Mouse (Mus musculus): ENCODE measurements around the gene Sox13. TPM values are rescaled to one million over a fixed set of nuclear protein-coding genes. Genes with fewer than 3 reads are reported as not detected.

Sox13 gene
- total and polyA plus RNA-seq, 3 experiments: 0.03 TPM; not detected in 2

DNA sequence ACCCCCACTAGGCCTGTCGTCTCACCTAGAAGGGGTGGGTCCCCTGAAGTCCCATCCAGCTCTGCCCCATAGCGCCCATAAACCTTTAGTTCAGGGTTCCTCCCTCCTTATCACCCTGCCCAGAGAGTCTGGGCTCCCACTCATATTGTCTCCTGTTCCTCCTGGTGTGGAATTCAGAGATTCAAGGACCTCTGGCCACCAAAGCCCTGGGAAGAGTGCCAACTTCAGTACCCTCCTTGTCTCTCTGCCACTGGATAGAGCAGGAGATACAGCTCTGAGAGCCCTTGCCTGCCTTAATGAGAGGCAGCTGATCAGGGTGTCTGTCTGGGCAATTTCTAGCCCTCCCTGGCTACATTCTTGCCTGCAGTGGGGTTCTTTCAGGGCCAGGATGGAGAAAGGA, 59.3 kb downstream of the Sox13 start:
- H3K9me3 ChIP-seq (replicated peaks; ENCODE audit: insufficient read depth, low read length): no peaks in the 10 kb centered on the region
- H3K79me2 ChIP-seq (ENCODE audit: control insufficient read depth, insufficient read depth, low read length, poor library complexity): no peaks in the 10 kb centered on the region
- H3K4me3 ChIP-seq (ENCODE audit: control insufficient read depth in 1 of 2, insufficient read depth in 1 of 2, low read depth in 2 of 2, low read length in 2 of 2): no peak overlapping the region
- H3K36me3 ChIP-seq (ENCODE audit: control insufficient read depth in 1 of 2, insufficient read depth in 2 of 2, low read length in 2 of 2): peaks cover 0 to 6% of the 10 kb centered on the region in 2 experiments; a peak in 2 of 4 replicates
- H3K4me1 ChIP-seq (ENCODE audit: control insufficient read depth in 1 of 2, insufficient read depth in 2 of 2, low read length in 2 of 2): peaks cover 0 to 16% of the 10 kb centered on the region in 2 experiments; a peak in 2 of 4 replicates
- peaks cover 1 to 6% of the 10 kb centered on the region in 2 experiments for H3K27me3 ChIP-seq (ENCODE audit: control insufficient read depth in 1 of 2, insufficient read depth in 2 of 2, low read length in 2 of 2)
- TF ChIP-seq RCOR1 (IDR thresholded peaks at IDR 0.05; ENCODE audit: low read depth, low read length): 0 out of 2 replicates have a peak, but pooled peaks have one; percentile 39
- no peak for TF ChIP-seq KAT2A (conservative IDR thresholded peaks at IDR 0.05; ENCODE audit: low read depth, low read length)
- TF ChIP-seq EP300 (IDR thresholded peaks at IDR 0.05; ENCODE audit: low read depth in 1 of 2, low read length in 2 of 2): 0 out of 4 replicates have a peak, but pooled peaks of 1 of the 2 experiments have one; percentile 15
- 0 out of 2 replicates have a peak, but pooled peaks have one; percentile 20 for TF ChIP-seq GATA1 (IDR thresholded peaks at IDR 0.05; ENCODE audit: low read depth, low read length)
- DNase-seq (ENCODE audit: low read depth, low spot score): no peak
- no peak overlapping the region for H3K27ac ChIP-seq (ENCODE audit: control insufficient read depth, low read depth, low read length)
- H3K9ac ChIP-seq (ENCODE audit: control insufficient read depth, low read depth, low read length, poor library complexity, severe bottlenecking): no peak overlapping the region

DNA sequence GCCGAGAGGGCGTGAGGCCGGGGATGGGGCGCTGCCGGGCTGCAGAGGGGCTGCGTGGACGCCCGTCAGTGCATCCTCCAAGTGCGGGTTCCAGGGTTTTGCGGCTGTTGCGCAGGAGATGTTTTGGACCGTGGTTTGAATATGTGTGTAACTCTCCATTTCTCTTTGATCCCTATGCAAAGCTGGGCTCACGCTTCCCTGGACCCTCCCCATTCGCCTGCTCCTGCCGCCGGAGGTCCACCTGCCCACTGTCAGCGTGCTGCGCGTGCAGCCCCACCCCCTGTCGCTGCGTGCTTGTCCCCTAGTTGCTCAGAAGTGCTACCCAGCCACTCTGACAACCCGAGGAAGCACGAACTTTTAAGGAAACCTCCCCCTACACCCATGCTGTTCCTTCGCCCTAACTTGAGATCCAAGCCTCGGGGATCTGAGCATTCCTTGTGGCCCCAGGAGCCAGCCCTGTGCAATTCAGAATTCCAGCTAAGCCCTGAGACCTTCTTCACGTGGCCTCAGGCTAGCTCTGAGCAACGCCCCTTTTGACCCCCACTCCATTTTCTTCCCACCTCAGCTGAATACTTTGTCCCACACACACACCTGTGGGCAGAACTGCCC, 60.1 kb downstream of the Sox13 start:
- 0 out of 2 replicates have a peak, but pooled peaks have one; percentile 23 for TF ChIP-seq MXI1 (IDR thresholded peaks at IDR 0.05; ENCODE audit: low read depth, low read length)
- TF ChIP-seq POLR2AphosphoS5 (IDR thresholded peaks at IDR 0.05; ENCODE audit: borderline replicate concordance, low read depth, low read length): no peak
- TF ChIP-seq SIN3A (IDR thresholded peaks at IDR 0.05; ENCODE audit: low read length): 0 out of 2 replicates have a peak, but pooled peaks have one; percentile 33
- no peak for TF ChIP-seq SMC3 (IDR thresholded peaks at IDR 0.05; ENCODE audit: low read depth, low read length)
- peaks cover 0 to 6% of the 10 kb centered on the region in 2 experiments; a peak in 2 of 4 replicates for H3K36me3 ChIP-seq (ENCODE audit: control insufficient read depth in 1 of 2, insufficient read depth in 2 of 2, low read length in 2 of 2)
- H3K27me3 ChIP-seq (ENCODE audit: control insufficient read depth in 1 of 2, insufficient read depth in 2 of 2, low read length in 2 of 2): peaks cover 1 to 6% of the 10 kb centered on the region in 2 experiments
- peaks cover 0 to 16% of the 10 kb centered on the region in 2 experiments; a peak in 2 of 4 replicates for H3K4me1 ChIP-seq (ENCODE audit: control insufficient read depth in 1 of 2, insufficient read depth in 2 of 2, low read length in 2 of 2)
- no peak overlapping the region for H3K27ac ChIP-seq (ENCODE audit: control insufficient read depth, low read depth, low read length)
- no peak for DNase-seq (ENCODE audit: low read depth, low spot score)
- peak overlapping the region; percentile 47 to 53 for H3K4me3 ChIP-seq (ENCODE audit: control insufficient read depth in 1 of 2, insufficient read depth in 1 of 2, low read depth in 2 of 2, low read length in 2 of 2)
- H3K79me2 ChIP-seq (ENCODE audit: control insufficient read depth, insufficient read depth, low read length, poor library complexity): no peaks in the 10 kb centered on the region
- H3K9ac ChIP-seq (ENCODE audit: control insufficient read depth, low read depth, low read length, poor library complexity, severe bottlenecking): peak overlapping the region; percentile 39
- H3K9me3 ChIP-seq (replicated peaks; ENCODE audit: insufficient read depth, low read length): no peaks in the 10 kb centered on the region

- Histone ChIP-seq H3K36me3 (ENCODE audit: control insufficient read depth in 1 of 2, insufficient read depth in 2 of 2, low read length in 2 of 2) (peaks cover 0 to 6% of the 10 kb centered on the region in 2 experiments; a peak in 2 of 4 replicates), H3K4me1 (ENCODE audit: control insufficient read depth in 1 of 2, insufficient read depth in 2 of 2, low read length in 2 of 2) (peaks cover 0 to 16% of the 10 kb centered on the region in 2 experiments; a peak in 2 of 4 replicates), H3K27ac (ENCODE audit: control insufficient read depth, low read depth, low read length) (no peak within 1 kb of the TSS), H3K4me3 (ENCODE audit: control insufficient read depth in 1 of 2, insufficient read depth in 1 of 2, low read depth in 2 of 2, low read length in 2 of 2) (peak within 1 kb of the TSS; percentile 47 to 53), H3K79me2 (ENCODE audit: control insufficient read depth, insufficient read depth, low read length, poor library complexity) (no peaks in the 10 kb centered on the region), H3K27me3 (ENCODE audit: control insufficient read depth in 1 of 2, insufficient read depth in 2 of 2, low read length in 2 of 2) (peaks cover 1 to 3% of the 10 kb centered on the region in 2 experiments), H3K9ac (ENCODE audit: control insufficient read depth, low read depth, low read length, poor library complexity, severe bottlenecking) (peak within 1 kb of the TSS; percentile 39), H3K9me3 (replicated peaks; ENCODE audit: insufficient read depth, low read length) (no peaks in the 10 kb centered on the region)
- DNase-seq (ENCODE audit: low read depth, low spot score): peak; percentile 84
- TF ChIP-seq NRF1 (IDR thresholded peaks at IDR 0.05; ENCODE audit: insufficient read depth, low read depth, low read length, poor library complexity, severe bottlenecking) (no peak), ETS1 (IDR thresholded peaks at IDR 0.05; ENCODE audit: low read depth, low read length) (peak; percentile 50; the same call in 1 of the 2 replicates)
These were observed 60.7 kb downstream of the Sox13 start, which contains the start of gene Etnk2 for GRCm38 (mm10) chr1:133363276-133364021. Gene Etnk2 (plus strand): TSS chr1:133363572.
